Mouse (Mus musculus): ENCODE results near the gene Raly.

GRCm38 (mm10) chr2:154893045-154893385 is 102.1 kb downstream of the Raly start:
- TF ChIP-seq CTCF (conservative IDR thresholded peaks at IDR 0.05 in 1 of 2, IDR thresholded peaks at IDR 0.05 in 1 of 2; ENCODE audit: low read depth in 2 of 2, low read length in 2 of 2) (no peak), TCF12 (IDR thresholded peaks at IDR 0.05; ENCODE audit: low read depth, low read length) (no peak)
